Mouse (Mus musculus): ENCODE results near the gene Nrg3. TPM values are rescaled to one million over a fixed set of nuclear protein-coding genes. Genes with fewer than 3 reads are reported as not detected.

Gene Nrg3
- not detected in 2 replicates for polyA plus RNA-seq (2012)

GRCm38 (mm10) chr14:39472790-39473761 is at the start of gene Nrg3:
Gene Nrg3 (minus strand): TSS chr14:39473088.
- no peak for TF ChIP-seq TAL1 (IDR thresholded peaks at IDR 0.05; ENCODE audit: low read length)
- TF ChIP-seq GATA1 (IDR thresholded peaks at IDR 0.05; ENCODE audit: low read length), result no peak
- no peaks in the 10 kb centered on the region for H3K4me1 ChIP-seq (ENCODE audit: control insufficient read depth)
- no peaks in the 10 kb centered on the region for H3K36me3 ChIP-seq (ENCODE audit: control insufficient read depth)
- H3K9me3 ChIP-seq (ENCODE audit: control insufficient read depth, low read length), result peaks cover 4% of the 10 kb centered on the region; the same call in 1 of the 2 replicates
- peaks cover 55% of the 10 kb centered on the region for H3K27me3 ChIP-seq (ENCODE audit: control insufficient read depth)
- no peak within 1 kb of the TSS for H3K4me3 ChIP-seq (replicated peaks)

GRCm38 (mm10) chr14:39508956-39509355 is 36.1 kb upstream of the Nrg3 start:
- no peaks in the 10 kb centered on the region for H3K4me1 ChIP-seq (ENCODE audit: control insufficient read depth)
- TF ChIP-seq GATA1 (IDR thresholded peaks at IDR 0.05; ENCODE audit: low read length) (no peak), TAL1 (IDR thresholded peaks at IDR 0.05; ENCODE audit: low read length) (no peak)
- no peak overlapping the region for H3K4me3 ChIP-seq (replicated peaks)
- no peaks in the 10 kb centered on the region for H3K27me3 ChIP-seq (ENCODE audit: control insufficient read depth)
- H3K36me3 ChIP-seq (ENCODE audit: control insufficient read depth), result no peaks in the 10 kb centered on the region
- H3K9me3 ChIP-seq (ENCODE audit: control insufficient read depth, low read length), result peaks cover 2% of the 10 kb centered on the region; the same call in 1 of the 2 replicates

- H3K4me3 ChIP-seq (replicated peaks), result no peak overlapping the region
Measured at GRCm38 (mm10) chr14:39473771-39474211, 903 bp upstream of the Nrg3 start.

GRCm38 (mm10) chr14:39472146-39472751 is 639 bp downstream of the Nrg3 start:
- H3K9me3 ChIP-seq (ENCODE audit: control insufficient read depth, low read length), result peaks cover 4% of the 10 kb centered on the region; the same call in 1 of the 2 replicates
- H3K4me1 ChIP-seq (ENCODE audit: control insufficient read depth), result no peaks in the 10 kb centered on the region
- peaks cover 55% of the 10 kb centered on the region for H3K27me3 ChIP-seq (ENCODE audit: control insufficient read depth)
- H3K36me3 ChIP-seq (ENCODE audit: control insufficient read depth), result no peaks in the 10 kb centered on the region
- no peak overlapping the region for H3K4me3 ChIP-seq (replicated peaks)
- no peak for TF ChIP-seq GATA1 (IDR thresholded peaks at IDR 0.05; ENCODE audit: low read length)
- no peak for TF ChIP-seq TAL1 (IDR thresholded peaks at IDR 0.05; ENCODE audit: low read length)

More at GRCm38 (mm10) chr14:39473771-39474211, 903 bp upstream of the Nrg3 start:
- Histone ChIP-seq H3K36me3 (ENCODE audit: control insufficient read depth) (no peaks in the 10 kb centered on the region), H3K9me3 (ENCODE audit: control insufficient read depth, low read length) (peaks cover 4% of the 10 kb centered on the region; the same call in 1 of the 2 replicates), H3K4me1 (ENCODE audit: control insufficient read depth) (no peaks in the 10 kb centered on the region), H3K27me3 (ENCODE audit: control insufficient read depth) (peaks cover 55% of the 10 kb centered on the region)
- TF ChIP-seq TAL1 (IDR thresholded peaks at IDR 0.05; ENCODE audit: low read length), result no peak
- no peak for TF ChIP-seq GATA1 (IDR thresholded peaks at IDR 0.05; ENCODE audit: low read length)

- no peaks in the 10 kb centered on the region for H3K36me3 ChIP-seq (ENCODE audit: control insufficient read depth)
- peaks cover 55% of the 10 kb centered on the region for H3K27me3 ChIP-seq (ENCODE audit: control insufficient read depth)
- H3K9me3 ChIP-seq (ENCODE audit: control insufficient read depth, low read length), result peaks cover 4% of the 10 kb centered on the region; the same call in 1 of the 2 replicates
- TF ChIP-seq TAL1 (IDR thresholded peaks at IDR 0.05; ENCODE audit: low read length), result no peak
- TF ChIP-seq GATA1 (IDR thresholded peaks at IDR 0.05; ENCODE audit: low read length), result no peak
- H3K4me3 ChIP-seq (replicated peaks), result no peak overlapping the region
- no peaks in the 10 kb centered on the region for H3K4me1 ChIP-seq (ENCODE audit: control insufficient read depth)
Measured at GRCm38 (mm10) chr14:39471236-39471981, 1.5 kb downstream of the Nrg3 start.

- no peaks in the 10 kb centered on the region for H3K36me3 ChIP-seq (ENCODE audit: control insufficient read depth)
- H3K9me3 ChIP-seq (ENCODE audit: control insufficient read depth, low read length), result no peaks in the 10 kb centered on the region
- TF ChIP-seq GATA1 (IDR thresholded peaks at IDR 0.05; ENCODE audit: low read length), result no peak
- TF ChIP-seq TAL1 (IDR thresholded peaks at IDR 0.05; ENCODE audit: low read length), result no peak
- H3K27me3 ChIP-seq (ENCODE audit: control insufficient read depth), result no peaks in the 10 kb centered on the region
- H3K4me3 ChIP-seq (replicated peaks), result no peak overlapping the region
- H3K4me1 ChIP-seq (ENCODE audit: control insufficient read depth), result no peaks in the 10 kb centered on the region
Measured at GRCm38 (mm10) chr14:39445501-39445900, 27.4 kb downstream of the Nrg3 start.

- no peaks in the 10 kb centered on the region for H3K4me1 ChIP-seq (ENCODE audit: control insufficient read depth)
- TF ChIP-seq GATA1 (IDR thresholded peaks at IDR 0.05; ENCODE audit: low read length) (no peak), TAL1 (IDR thresholded peaks at IDR 0.05; ENCODE audit: low read length) (no peak)
- H3K9me3 ChIP-seq (ENCODE audit: control insufficient read depth, low read length), result no peaks in the 10 kb centered on the region
- H3K36me3 ChIP-seq (ENCODE audit: control insufficient read depth), result no peaks in the 10 kb centered on the region
- H3K4me3 ChIP-seq (replicated peaks), result no peak overlapping the region
- no peaks in the 10 kb centered on the region for H3K27me3 ChIP-seq (ENCODE audit: control insufficient read depth)
Measured at GRCm38 (mm10) chr14:39428503-39428902, 44.4 kb downstream of the Nrg3 start.

GRCm38 (mm10) chr14:39421874-39422273 is 51.0 kb downstream of the Nrg3 start:
- Histone ChIP-seq H3K4me1 (ENCODE audit: control insufficient read depth) (no peaks in the 10 kb centered on the region), H3K4me3 (replicated peaks) (no peak overlapping the region), H3K36me3 (ENCODE audit: control insufficient read depth) (no peaks in the 10 kb centered on the region), H3K9me3 (ENCODE audit: control insufficient read depth, low read length) (no peaks in the 10 kb centered on the region), H3K27me3 (ENCODE audit: control insufficient read depth) (no peaks in the 10 kb centered on the region)
- no peak for TF ChIP-seq GATA1 (IDR thresholded peaks at IDR 0.05; ENCODE audit: low read length)

Data from erythroblast, embryonic 14.5 days (primary cell).